Mouse (Mus musculus): ENCODE measurements around the gene Lhfp.

GRCm38 (mm10) chr3:53224141-53224540, 182.8 kb downstream of the Lhfp start:
- TF ChIP-seq CTCF (IDR thresholded peaks at IDR 0.05; ENCODE audit: low read depth), result no peak
- no peak for TF ChIP-seq EP300 (optimal IDR thresholded peaks at IDR 0.05)
